Mouse (Mus musculus) heart, postnatal 25 days (tissue): ENCODE measurements around the gene Kiss1. TPM values are rescaled to one million over a fixed set of nuclear protein-coding genes. Genes with fewer than 3 reads are reported as not detected.
"Not testable (repeated sequence)": the region's sequence is repeated elsewhere in the genome, so short reads cannot be mapped to it uniquely, and the experiment has no call there.

Experiments
- DNase-seq: peaks from one replicate; pipeline ENCODE4 v3.0.0; 2022; ENCODE audit warnings: low spot score
- intact Hi-C: fragments of 180-260 bp; cut with DNase I; formaldehyde crosslinking; loops from one replicate; pipeline ENCODE4 v1.15.1; 2025
- total RNA-seq, 2 experiments: library from RNA; stranded (reverse); gene quantifications; 2 replicates each; pipeline ENCODE4 v1.2.3; 2021

Gene Kiss1
- total RNA-seq, 2 experiments from 2014 or later: not detected

DNA sequence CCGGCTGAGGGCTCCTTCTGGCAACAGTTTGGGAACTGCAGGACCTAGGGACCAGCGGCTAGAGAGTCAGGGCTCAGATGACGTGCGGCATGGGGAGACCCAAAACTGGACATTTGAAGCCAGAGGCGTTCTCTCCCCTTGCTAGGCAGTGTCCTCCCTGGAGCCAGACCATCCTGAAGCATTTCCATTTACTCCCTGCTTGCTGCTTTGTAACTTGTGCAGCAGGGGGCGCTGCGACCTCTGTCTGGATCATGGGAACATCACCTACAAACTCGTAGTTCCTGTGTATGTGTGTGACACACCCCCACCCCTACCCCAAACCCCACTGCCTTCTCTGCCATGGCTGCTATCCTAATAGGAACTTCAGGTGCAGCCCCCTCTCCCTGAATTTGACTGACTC lies 7.3 kb upstream of the Kiss1 start:
- intact Hi-C loops: loop anchor here (1.0 to 10.0 kb wide), 2 partner anchors 280 to 296 kb away; partner anchors contain the start of genes Mdm4 and Snrpe
- no peak for DNase-seq

- DNase-seq: no peak
- intact Hi-C loops: loop anchor here (10.0 kb wide), 1 partner anchor 281 kb away; the partner anchor contains the start of gene Mdm4
Observed at GRCm38 (mm10) chr1:133315775-133316174, 5.9 kb upstream of the Kiss1 start.

DNA sequence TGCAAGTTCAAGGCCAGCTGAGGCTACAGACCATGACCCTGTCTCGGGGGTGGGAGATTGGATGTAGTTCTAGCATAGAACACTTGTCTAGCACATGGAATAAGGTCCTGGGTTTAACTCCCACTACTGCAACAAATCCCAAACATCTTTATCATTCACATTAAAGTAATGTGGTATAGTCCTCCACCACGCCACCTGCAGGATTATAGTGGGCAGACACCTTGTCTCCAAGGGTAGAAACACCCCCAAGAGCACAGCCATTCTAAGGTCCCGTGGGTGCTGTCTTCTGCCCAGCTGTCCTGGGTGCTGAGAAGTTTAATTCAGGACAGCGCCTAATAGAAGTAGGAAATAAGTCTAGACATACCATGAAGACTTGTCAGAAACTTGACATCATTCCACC lies 5.1 kb upstream of the Kiss1 start:
- DNase-seq: no peak
- intact Hi-C loops: loop anchor here (10.0 kb wide), 1 partner anchor 282 kb away; the partner anchor contains the start of gene Mdm4

DNA sequence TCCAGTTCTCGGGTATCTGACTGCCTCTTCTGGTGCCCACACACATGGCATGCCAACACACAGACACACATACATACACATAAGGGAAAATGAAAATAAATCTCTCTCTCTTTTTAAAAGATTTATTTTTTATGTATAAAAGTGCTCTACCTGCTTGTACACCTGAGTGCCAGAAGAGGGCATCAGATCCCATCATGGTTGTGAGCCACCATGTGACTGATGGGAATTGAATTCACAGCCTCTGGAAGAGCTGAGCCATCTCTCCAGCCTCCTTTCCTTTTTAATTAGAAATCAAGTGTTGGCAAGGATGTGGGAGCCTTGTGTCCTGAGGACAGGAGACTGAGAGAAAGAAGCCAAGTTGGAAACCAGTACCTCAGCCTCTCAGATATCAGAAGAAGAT lies 4.5 kb upstream of the Kiss1 start:
- DNase-seq: no peak
- intact Hi-C loops: loop anchor here (10.0 kb wide), 1 partner anchor 282 kb away; the partner anchor contains the start of gene Mdm4

DNA sequence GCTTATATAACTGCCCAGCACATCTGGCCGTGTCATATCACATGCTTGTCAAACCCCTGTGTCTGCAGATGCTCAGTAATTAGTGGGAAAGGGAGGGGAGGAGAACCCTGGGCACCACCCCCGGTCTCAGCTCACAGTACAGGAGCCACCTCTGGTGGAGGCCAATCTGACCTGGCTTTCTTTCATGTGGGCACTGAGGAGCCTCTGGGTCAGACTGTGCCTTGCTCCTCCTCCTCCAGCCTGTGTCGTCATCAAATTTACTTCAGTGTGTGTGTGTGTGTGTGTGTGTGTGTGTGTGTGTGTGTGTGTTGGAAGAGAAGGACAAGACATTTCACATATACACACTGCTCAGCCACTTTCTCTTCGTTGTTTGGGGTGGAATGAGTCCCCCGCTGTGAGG lies 1.7 kb downstream of the Kiss1 start:
- intact Hi-C loops: no loop called here

DNA sequence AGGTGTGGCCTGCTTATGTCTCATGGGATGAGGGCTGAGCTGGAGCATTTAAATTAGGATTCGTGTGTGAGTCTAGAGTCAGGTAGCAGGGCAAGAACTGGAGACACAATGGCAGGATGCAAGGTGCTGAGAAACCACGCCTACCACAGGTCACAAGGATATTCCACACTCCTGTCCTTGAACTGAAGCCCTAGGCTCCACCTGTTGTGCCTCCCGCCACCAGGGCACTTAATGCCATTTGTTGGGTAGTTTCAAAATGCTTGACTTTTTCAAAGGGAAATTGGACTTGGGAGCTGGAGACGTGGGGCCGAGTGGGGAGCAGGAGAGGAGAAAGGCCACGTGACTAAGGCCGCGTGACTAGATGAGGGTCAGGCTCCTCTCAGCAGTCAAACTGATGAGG lies 4.3 kb downstream of the Kiss1 start:
- intact Hi-C loops: no loop called here
- DNase-seq: no peak

More for the DNA sequence above, 1.7 kb downstream of the Kiss1 start:
- DNase-seq: no peak

- no peak for DNase-seq
- intact Hi-C loops: no loop called here
Observed at GRCm38 (mm10) chr1:133327094-133327493, 5.4 kb downstream of the Kiss1 start.

DNA sequence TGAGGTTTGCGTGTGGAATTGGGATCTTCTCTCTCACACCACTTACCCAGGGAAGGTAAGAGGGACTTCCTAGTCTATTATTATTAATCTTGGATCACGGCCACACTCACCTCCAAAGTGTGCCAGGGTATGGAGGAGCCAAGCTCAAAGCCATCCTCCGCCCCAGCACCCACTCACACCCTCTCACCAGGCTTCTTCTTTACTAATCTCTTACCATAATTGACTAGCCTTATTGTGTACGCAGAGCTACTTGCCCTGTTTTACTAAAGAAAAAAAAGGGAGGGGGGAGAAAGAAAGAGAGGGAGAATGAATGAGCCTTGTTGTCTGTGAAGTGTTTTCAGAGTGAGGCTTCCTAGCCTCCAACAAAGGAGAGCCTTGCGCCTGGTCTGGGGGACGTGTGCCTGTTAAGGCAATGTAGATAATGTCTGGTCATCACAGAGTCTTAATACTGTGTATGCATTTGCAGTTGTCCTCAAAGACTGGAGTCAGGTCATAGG lies 6.7 kb downstream of the Kiss1 start:
- intact Hi-C loops: no loop called here
- no peak for DNase-seq

DNA sequence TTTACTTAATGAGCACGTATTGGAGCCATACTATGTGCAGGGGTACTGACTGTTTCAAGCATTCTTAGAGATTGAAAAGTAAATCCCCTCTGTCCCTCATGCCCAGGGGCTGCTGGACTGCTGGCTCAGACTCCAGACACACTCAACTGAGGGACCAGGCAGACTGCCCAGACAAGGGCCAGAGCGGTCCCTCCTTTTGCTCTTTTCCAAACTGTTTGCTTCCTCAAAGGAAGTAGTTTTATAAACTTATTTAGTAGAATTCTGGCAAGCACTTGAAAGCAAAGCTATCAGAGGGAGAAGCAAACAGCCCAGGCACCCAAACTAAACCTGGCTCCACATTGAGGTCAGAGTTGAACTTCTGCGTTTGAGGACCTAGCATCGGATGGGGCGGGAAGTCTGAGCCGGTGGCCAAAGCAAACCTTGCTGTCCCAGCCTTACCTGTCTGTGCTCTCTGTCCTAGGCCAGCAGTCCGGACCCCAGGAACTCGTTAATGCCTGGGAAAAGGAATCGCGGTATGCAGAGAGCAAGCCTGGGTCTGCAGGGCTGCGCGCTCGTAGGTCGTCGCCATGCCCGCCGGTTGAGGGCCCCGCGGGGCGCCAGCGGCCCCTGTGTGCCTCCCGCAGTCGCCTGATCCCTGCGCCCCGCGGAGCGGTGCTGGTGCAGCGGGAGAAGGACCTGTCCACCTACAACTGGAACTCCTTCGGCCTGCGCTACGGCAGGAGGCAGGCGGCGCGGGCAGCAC lies 7.4 kb downstream of the Kiss1 start:
- intact Hi-C loops: no loop called here
- DNase-seq: no peak

GRCm38 (mm10) chr1:133329638-133329964 lies 7.9 kb downstream of the Kiss1 start:
- intact Hi-C loops: no loop called here
- DNase-seq: no peak

DNA sequence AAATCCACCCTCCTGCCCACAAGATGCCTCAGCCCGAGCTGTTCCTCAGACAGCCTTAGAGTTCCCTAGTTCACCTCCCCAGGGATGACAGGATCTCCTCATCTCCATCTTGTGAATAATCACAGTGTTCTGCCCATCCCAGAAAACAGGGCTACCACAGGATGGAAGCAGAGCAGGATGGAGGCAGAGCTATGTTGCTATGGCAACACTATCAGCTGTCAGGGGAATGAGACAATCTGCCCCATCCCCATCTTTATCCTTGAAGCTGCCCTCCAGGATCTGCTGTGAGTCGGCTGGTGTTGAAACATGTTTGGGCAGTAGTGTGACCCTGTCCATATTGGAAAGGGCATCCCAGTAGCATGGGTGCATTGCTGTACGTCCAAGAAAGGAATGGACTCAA lies 9.5 kb downstream of the Kiss1 start:
- intact Hi-C loops: no loop called here

GRCm38 (mm10) chr1:133332656-133333430 lies 11.2 kb downstream of the Kiss1 start:
- no peak for DNase-seq
- intact Hi-C loops: no loop called here

More for the DNA sequence above, 9.5 kb downstream of the Kiss1 start:
- no peak for DNase-seq

DNA sequence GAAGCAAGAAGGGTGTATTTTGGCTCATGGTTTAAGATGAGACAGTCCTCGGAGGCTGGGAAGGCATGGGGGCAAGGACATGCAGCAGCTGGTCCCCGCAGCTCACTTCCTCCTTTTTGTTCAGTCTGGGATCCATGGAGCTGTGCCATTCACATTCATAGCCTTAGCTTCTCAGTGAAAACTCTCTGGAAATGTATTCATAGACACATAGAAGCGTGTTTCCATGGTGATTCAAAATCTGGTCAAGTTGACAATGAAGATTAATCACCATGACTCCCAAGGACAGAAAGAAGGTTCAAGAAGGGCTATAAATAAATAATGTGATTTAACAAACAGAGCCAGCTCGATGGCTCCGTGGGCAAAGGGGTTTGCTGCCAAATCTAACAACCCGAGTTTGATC lies 12.3 kb downstream of the Kiss1 start:
- DNase-seq: no peak
- intact Hi-C loops: no loop called here

GRCm38 (mm10) chr1:133340403-133340802 lies 18.7 kb downstream of the Kiss1 start:
- intact Hi-C loops: not testable (repeated sequence)

DNA sequence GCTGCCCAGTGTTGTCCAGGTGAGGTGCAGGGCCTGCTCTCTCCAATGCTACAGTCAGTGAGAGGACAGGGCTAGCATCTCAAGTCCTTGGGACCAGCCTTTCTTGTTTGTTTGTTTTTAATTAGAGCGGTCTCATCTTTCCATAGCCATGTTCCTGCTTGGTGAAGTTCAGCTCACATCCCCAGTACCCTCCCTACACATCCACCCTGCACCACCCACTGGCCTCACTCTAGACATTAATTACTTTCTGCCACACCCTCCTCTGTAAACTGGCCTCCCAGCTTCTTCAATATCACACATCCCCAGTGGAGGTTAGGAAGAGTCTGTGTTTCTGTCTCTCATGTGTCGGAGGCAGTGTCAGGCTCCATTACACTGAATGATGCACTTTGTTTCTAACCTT lies 22.7 kb downstream of the Kiss1 start:
- intact Hi-C loops: no loop called here
- no peak for DNase-seq

More at GRCm38 (mm10) chr1:133340403-133340802, 18.7 kb downstream of the Kiss1 start:
- not testable (repeated sequence) for DNase-seq

DNA sequence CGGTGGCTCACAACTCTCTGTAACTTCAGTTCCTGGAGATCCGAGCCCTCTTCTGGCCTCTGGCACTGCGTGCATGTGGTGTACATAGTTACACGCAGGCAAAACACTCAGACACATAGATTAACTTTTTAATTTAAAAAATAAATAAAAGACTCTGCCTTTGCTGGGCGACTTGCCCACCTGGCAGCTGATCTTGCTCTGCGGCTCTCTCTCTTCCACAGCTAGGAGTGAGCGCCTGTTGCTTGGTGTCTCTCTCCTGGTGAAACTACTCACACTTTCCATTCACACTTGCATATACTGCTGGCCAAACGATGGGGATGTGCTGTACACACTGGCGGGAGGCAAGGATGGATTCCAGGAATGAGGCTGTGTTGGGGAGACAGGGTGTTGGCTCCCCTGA lies 24.9 kb downstream of the Kiss1 start:
- no peak for DNase-seq
- intact Hi-C loops: no loop called here

GRCm38 (mm10) chr1:133347226-133347625 lies 25.6 kb downstream of the Kiss1 start:
- DNase-seq: no peak
- intact Hi-C loops: no loop called here

GRCm38 (mm10) chr1:133347693-133348520 lies 26.2 kb downstream of the Kiss1 start:
- no peak for DNase-seq
- intact Hi-C loops: no loop called here

- intact Hi-C loops: loop anchor here (5.0 kb wide), 1 partner anchor 178 kb away; no protein-coding TSS in a partner anchor
- no peak for DNase-seq
Observed at GRCm38 (mm10) chr1:133350210-133350609, 28.5 kb downstream of the Kiss1 start, which contains the start of gene Ren1. Ren1 (plus strand) TSS chr1:133350510.

GRCm38 (mm10) chr1:133351762-133352161 lies 30.1 kb downstream of the Kiss1 start:
- DNase-seq: no peak
- intact Hi-C loops: loop anchor here (2.0 to 5.0 kb wide), 3 partner anchors 33 to 205 kb away; no protein-coding TSS in a partner anchor
